Comparison of ENCODE assay signal across 9 mouse cellular contexts in the genomic region with DNA sequence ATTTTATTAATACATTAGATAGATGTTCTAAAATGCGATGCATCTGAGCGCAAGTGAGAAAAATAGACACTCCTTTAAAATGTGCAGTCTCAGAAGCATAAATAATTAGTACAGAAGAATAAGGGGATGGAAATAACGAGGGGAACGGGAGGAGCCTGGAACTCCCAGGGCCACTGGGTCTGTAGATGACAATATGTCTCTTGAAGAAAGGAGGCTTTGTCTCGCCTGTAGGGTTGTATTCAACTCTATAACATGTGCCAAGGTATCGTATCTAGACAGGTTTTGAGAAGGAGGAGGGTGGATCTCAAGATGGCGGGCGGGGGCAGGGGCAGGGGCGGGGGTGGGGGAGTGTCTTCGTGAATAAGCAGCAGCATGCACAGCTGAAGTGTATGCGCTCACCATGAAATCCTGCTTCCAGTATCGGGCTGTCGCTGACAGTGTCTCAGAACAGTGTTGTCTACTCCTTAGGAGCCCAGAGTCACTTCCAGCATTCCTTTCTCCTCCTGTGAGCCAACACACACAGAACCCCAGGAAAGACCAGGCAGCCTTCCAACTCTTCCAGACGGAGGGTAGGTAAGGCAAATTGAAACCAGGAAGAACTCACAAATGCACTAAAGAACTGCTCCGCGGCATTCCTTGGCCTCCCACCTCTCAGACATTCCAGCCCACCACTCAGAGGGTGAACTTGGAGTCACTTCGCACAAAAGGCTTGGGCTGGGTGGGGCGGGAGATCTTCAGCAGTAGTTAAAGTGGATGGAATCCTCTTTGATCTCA. TPM values are rescaled to one million over a fixed set of nuclear protein-coding genes. Genes with fewer than 3 reads are reported as not detected.
DNase-seq lines count a peak whose midpoint lies in the region; ATAC-seq and TF ChIP-seq lines count a peak whose summit lies in the region.
"Had no signal": no experiment of that assay in that cellular context is flagged by ENCODE, and none has a peak within 500 bp of the region (broad histone marks: within the 10 kb centered on the region; RNA-seq: fewer than 3 reads in every experiment).

No protein-coding gene starts in this region.

- H3K27me3 ChIP-seq in heart, postnatal 0 days (ENCODE audit: control insufficient read depth, insufficient read depth, low read length) = no peaks in the 10 kb centered on the region
- no peaks in the 10 kb centered on the region for H3K27me3 ChIP-seq in lung, postnatal 0 days (replicated peaks; ENCODE audit: insufficient read depth, low read length)

- TF ChIP-seq EP300 in heart, postnatal 0 days (IDR thresholded peaks at IDR 0.05; ENCODE audit: low read depth) = no peak
- TF ChIP-seq EP300 in lung, postnatal 0 days (IDR thresholded peaks at IDR 0.05) = peak; percentile 86

- peak overlapping the region; percentile 4; the same call in 1 of the 2 replicates for H3K27ac ChIP-seq in heart, postnatal 0 days (ENCODE audit: low read depth)
- H3K27ac ChIP-seq in lung, postnatal 0 days (ENCODE audit: low read length) = peak overlapping the region; percentile 64
- H3K27ac ChIP-seq: macrophage had no signal

- no peaks in the 10 kb centered on the region for H3K9me3 ChIP-seq in heart, postnatal 0 days (replicated peaks; ENCODE audit: control insufficient read depth, low read length)
- H3K9me3 ChIP-seq in lung, postnatal 0 days (ENCODE audit: low read length) = no peaks in the 10 kb centered on the region

- DNase-seq in frontal cortex, postnatal 25 days (ENCODE audit: low spot score in 2 of 2) = no peak
- peak; percentile 66 for DNase-seq in brain, embryonic 14.5 days (ENCODE audit: low read depth)
- peak; percentile 52 for DNase-seq in heart, postnatal 0 days (ENCODE audit: low spot score)
- peak; percentile 87 for DNase-seq in lung, postnatal 0 days (ENCODE audit: low spot score)
- DNase-seq in ovary, postnatal 36 days (ENCODE audit: low spot score) = no peak
- DNase-seq in thymus, adult 18-20 months = no peak

- H3K4me2 ChIP-seq in heart, postnatal 0 days (ENCODE audit: low read depth, low read length) = peak overlapping the region; percentile 26; the same call in 1 of the 2 replicates
- peak overlapping the region; percentile 25 for H3K4me2 ChIP-seq in lung, postnatal 0 days (replicated peaks; ENCODE audit: low read depth, low read length)

- TF ChIP-seq CTCF in brain, embryonic 14.5 days (IDR thresholded peaks at IDR 0.05; ENCODE audit: borderline replicate concordance, extremely low read depth, insufficient read depth, insufficient read length) = no peak
- no peak for TF ChIP-seq CTCF in heart, postnatal 0 days (IDR thresholded peaks at IDR 0.05; ENCODE audit: low read depth)
- no peak for TF ChIP-seq CTCF in lung, postnatal 0 days (IDR thresholded peaks at IDR 0.05)

- H3K4me1 ChIP-seq in heart, postnatal 0 days (ENCODE audit: control insufficient read depth, insufficient read depth) = peaks cover 25% of the 10 kb centered on the region
- H3K4me1 ChIP-seq in lung, postnatal 0 days (ENCODE audit: insufficient read depth, low read depth, low read length) = peaks cover 15% of the 10 kb centered on the region; the same call in 1 of the 2 replicates

- no peak overlapping the region for H3K9ac ChIP-seq in heart, postnatal 0 days (replicated peaks; ENCODE audit: low read depth, low read length)
- no peak overlapping the region for H3K9ac ChIP-seq in lung, postnatal 0 days (replicated peaks; ENCODE audit: low read depth)

- no peak for TF ChIP-seq POLR2A in brain, embryonic 14.5 days (IDR thresholded peaks at IDR 0.05; ENCODE audit: borderline replicate concordance, extremely low read depth, insufficient read depth, insufficient read length, poor library complexity, severe bottlenecking)

- WGBS in heart, postnatal 0 days = 61% methylated on average over 18 of the region's 18 CpGs
- WGBS in lung, postnatal 0 days = 56% methylated on average over 18 of the region's 18 CpGs

- no peak overlapping the region for H3K4me3 ChIP-seq in heart, postnatal 0 days (ENCODE audit: low read depth, low read length)
- H3K4me3 ChIP-seq in lung, postnatal 0 days (ENCODE audit: low read depth, low read length) = no peak overlapping the region

- H3K36me3 ChIP-seq in heart, postnatal 0 days (replicated peaks; ENCODE audit: control insufficient read depth, insufficient read depth, low read length) = no peaks in the 10 kb centered on the region
- no peaks in the 10 kb centered on the region for H3K36me3 ChIP-seq in lung, postnatal 0 days (ENCODE audit: insufficient read depth, low read length)

- peak; percentile 76 for ATAC-seq in frontal cortex, adult (ENCODE audit: low TSS enrichment)
- 0 out of 2 replicates have a peak, but pooled peaks have one; percentile 32 for ATAC-seq in heart, postnatal 0 days (ENCODE audit: insufficient read depth, low read depth)
- peak; percentile 81 for ATAC-seq in lung, postnatal 0 days
- no peak for ATAC-seq in erythroid progenitor cell, adult 5-6 weeks (replicated peaks; ENCODE audit: low FRiP score, poor library complexity, severe bottlenecking)

RNA-seq across cellular contexts. Expression of gene Ptprm, which starts 50.7 kb away (rescaled TPM):
- polyA plus RNA-seq in brain, embryonic 14.5 days (2012; rRNA removed) = 11.1 and 20.1 TPM in 2 replicates
- total RNA-seq in heart, postnatal 0 days (2014; rRNA removed; ENCODE audit: low replicate concordance) = 46.1 and 48.0 TPM in 2 replicates
- 9.8 and 11.9 TPM in 2 replicates for polyA plus RNA-seq in heart, postnatal 0 days (2015; fragmentation: Nextera tagmentation; extraction: Ambion mirVana)
- 35.9 and 42.3 TPM in 2 replicates for polyA plus RNA-seq in lung, postnatal 0 days (2015; fragmentation: Nextera tagmentation; extraction: Ambion mirVana)
- 1.3 and 2.9 TPM in 2 replicates for total RNA-seq in erythroid progenitor cell, adult 5-6 weeks (2015; ENCODE audit: low replicate concordance)
- total RNA-seq in erythroid progenitor cell, adult 5-6 weeks (2017; ENCODE audit: low replicate concordance) = 1.4 TPM in 2 replicates

Comparison
In these comparisons a context has a peak if more than half of its experiments do, and no peak if none do; other contexts are left out.
1. DNase-seq: peak in brain, embryonic 14.5 days (single experiment), heart, postnatal 0 days (single experiment) and lung, postnatal 0 days (single experiment); none in frontal cortex, postnatal 25 days (0 of 2), ovary, postnatal 36 days (single experiment) and thymus, adult 18-20 months (0 of 2).